Mouse (Mus musculus) C2C12 (cell line): ENCODE measurements around the gene Zmym6.

ENCODE experiments used
- CEBPB ChIP-seq: IDR thresholded peaks from one replicate; pipeline ENCODE4 v1.6.1; 2011; ENCODE audit warnings: low read depth, mild to moderate bottlenecking, control low read depth, moderate library complexity
- CTCF ChIP-seq: IDR thresholded peaks from one replicate; pipeline ENCODE4 v1.5.1; 2011; ENCODE audit not compliant: control insufficient read depth, insufficient read depth, insufficient read length
- MAX ChIP-seq: IDR thresholded peaks from one replicate; pipeline ENCODE4 v1.6.1; 2011; ENCODE audit warnings: mild to moderate bottlenecking, control low read depth
- USF1 ChIP-seq: IDR thresholded peaks from one replicate; pipeline ENCODE4 v1.6.1; 2011; ENCODE audit warnings: low read depth, mild to moderate bottlenecking, control low read depth, moderate library complexity

GRCm38 (mm10) chr4:127172119-127172518, 94.9 kb downstream of the Zmym6 start:
- TF ChIP-seq CTCF (no peak), CEBPB (no peak), MAX (no peak), USF1 (no peak)
